Mouse (Mus musculus): ENCODE results near the gene Cenpk. TPM values are rescaled to one million over a fixed set of nuclear protein-coding genes. Genes with fewer than 3 reads are reported as not detected.
"Not testable (repeated sequence)": the region's sequence is repeated elsewhere in the genome, so short reads cannot be mapped to it uniquely, and the experiment has no call there.

Gene Cenpk
- polyA plus RNA-seq (2016; fragmentation: Nextera tagmentation; extraction: Ambion mirVana) = 52.7 and 67.9 TPM in 2 replicates

- H3K4me3 ChIP-seq = peak within 1 kb of the TSS; percentile 78
- peak; percentile 98 for DNase-seq (ENCODE audit: low spot score)
- no peaks in the 10 kb centered on the region for H3K9me3 ChIP-seq
- peaks cover 10% of the 10 kb centered on the region; the same call in 1 of the 2 replicates for H3K36me3 ChIP-seq
- peaks cover 12% of the 10 kb centered on the region for H3K4me1 ChIP-seq
- WGBS = under 1% methylated on average over 55 of the region's 55 CpGs
- no peaks in the 10 kb centered on the region for H3K27me3 ChIP-seq (ENCODE audit: insufficient read depth, poor library complexity, severe bottlenecking)
- peak within 1 kb of the TSS; percentile 97 for H3K27ac ChIP-seq
These were observed at the start of gene Cenpk, which contains the start of gene Ppwd1 for GRCm38 (mm10) chr13:104228384-104229066. TSS of gene Cenpk (plus strand) at chr13:104228611. TSS of gene Ppwd1 (minus strand) at chr13:104228843.

- under 1% methylated on average over 38 of the region's 38 CpGs for WGBS
- Histone ChIP-seq H3K36me3 (peaks cover 18% of the 10 kb centered on the region; the same call in 1 of the 2 replicates), H3K4me1 (peaks cover 14% of the 10 kb centered on the region), H3K27ac (peak within 1 kb of the TSS; percentile 93), H3K9me3 (no peaks in the 10 kb centered on the region), H3K4me3 (peak within 1 kb of the TSS; percentile 78), H3K27me3 (ENCODE audit: insufficient read depth, poor library complexity, severe bottlenecking) (no peaks in the 10 kb centered on the region)
- DNase-seq (ENCODE audit: low spot score) = peak; percentile 99
These were observed 49.7 kb upstream of the Cenpk start, which contains the start of gene Trim23 for GRCm38 (mm10) chr13:104178650-104179121. TSS of gene Trim23 (plus strand) at chr13:104178797.

GRCm38 (mm10) chr13:104179176-104179888 is 49.1 kb upstream of the Cenpk start:
- no peak for DNase-seq (ENCODE audit: low spot score)
- peaks cover 19% of the 10 kb centered on the region; the same call in 1 of the 2 replicates for H3K36me3 ChIP-seq

GRCm38 (mm10) chr13:104187357-104187756 is 41.1 kb upstream of the Cenpk start:
- Histone ChIP-seq H3K9me3 (no peaks in the 10 kb centered on the region), H3K36me3 (peaks cover 37% of the 10 kb centered on the region), H3K27ac (no peak overlapping the region), H3K27me3 (ENCODE audit: insufficient read depth, poor library complexity, severe bottlenecking) (no peaks in the 10 kb centered on the region), H3K4me3 (no peak overlapping the region), H3K4me1 (no peaks in the 10 kb centered on the region)
- 76% methylated on average over 4 of the region's 4 CpGs for WGBS
- DNase-seq (ENCODE audit: low spot score) = no peak

More at GRCm38 (mm10) chr13:104179176-104179888, 49.1 kb upstream of the Cenpk start:
- Histone ChIP-seq H3K9me3 (no peaks in the 10 kb centered on the region), H3K27ac (peak overlapping the region; percentile 93), H3K4me1 (peaks cover 14% of the 10 kb centered on the region), H3K4me3 (peak overlapping the region; percentile 78), H3K27me3 (ENCODE audit: insufficient read depth, poor library complexity, severe bottlenecking) (no peaks in the 10 kb centered on the region)
- 16% methylated on average over 13 of the region's 13 CpGs for WGBS

- H3K27me3 ChIP-seq (ENCODE audit: insufficient read depth, poor library complexity, severe bottlenecking); H3K27ac ChIP-seq; H3K4me3 ChIP-seq; DNase-seq (ENCODE audit: low spot score); H3K9me3 ChIP-seq; H3K4me1 ChIP-seq: not testable (repeated sequence)
- peaks cover 58% of the 10 kb centered on the region for H3K36me3 ChIP-seq
These were observed 32.5 kb upstream of the Cenpk start for GRCm38 (mm10) chr13:104195891-104196290.

GRCm38 (mm10) chr13:104204313-104204712 is 24.1 kb upstream of the Cenpk start:
- no peak for DNase-seq (ENCODE audit: low spot score)
- H3K27ac ChIP-seq = no peak overlapping the region
- H3K4me3 ChIP-seq = no peak overlapping the region
- WGBS = 59% methylated on average over 1 of the region's 1 CpGs
- no peaks in the 10 kb centered on the region for H3K4me1 ChIP-seq
- H3K27me3 ChIP-seq (ENCODE audit: insufficient read depth, poor library complexity, severe bottlenecking) = no peaks in the 10 kb centered on the region
- peaks cover 55% of the 10 kb centered on the region for H3K36me3 ChIP-seq
- no peaks in the 10 kb centered on the region for H3K9me3 ChIP-seq

GRCm38 (mm10) chr13:104227478-104227877 is 933 bp upstream of the Cenpk start:
- H3K4me1 ChIP-seq = peaks cover 12% of the 10 kb centered on the region
- no peaks in the 10 kb centered on the region for H3K27me3 ChIP-seq (ENCODE audit: insufficient read depth, poor library complexity, severe bottlenecking)
- 62% methylated on average over 3 of the region's 3 CpGs for WGBS
- no peak overlapping the region for H3K27ac ChIP-seq
- peak overlapping the region; percentile 78 for H3K4me3 ChIP-seq
- DNase-seq (ENCODE audit: low spot score) = no peak
- peaks cover 10% of the 10 kb centered on the region for H3K36me3 ChIP-seq
- no peaks in the 10 kb centered on the region for H3K9me3 ChIP-seq

- Histone ChIP-seq H3K9me3 (no peaks in the 10 kb centered on the region), H3K27me3 (ENCODE audit: insufficient read depth, poor library complexity, severe bottlenecking) (no peaks in the 10 kb centered on the region), H3K27ac (peak overlapping the region; percentile 97), H3K4me1 (peaks cover 12% of the 10 kb centered on the region), H3K36me3 (peaks cover 13% of the 10 kb centered on the region; the same call in 1 of the 2 replicates), H3K4me3 (peak overlapping the region; percentile 78)
- no peak for DNase-seq (ENCODE audit: low spot score)
- 12% methylated on average over 15 of the region's 15 CpGs for WGBS
These were observed 770 bp downstream of the Cenpk start for GRCm38 (mm10) chr13:104229181-104229580.

GRCm38 (mm10) chr13:104258997-104259396 is 30.6 kb downstream of the Cenpk start:
- H3K27me3 ChIP-seq (ENCODE audit: insufficient read depth, poor library complexity, severe bottlenecking) = no peaks in the 10 kb centered on the region
- 87% methylated on average over 3 of the region's 3 CpGs for WGBS

GRCm38 (mm10) chr13:104285031-104285431 is 56.6 kb downstream of the Cenpk start:
- Histone ChIP-seq H3K9me3 (no peaks in the 10 kb centered on the region), H3K27ac (no peak overlapping the region; the same call in 1 of the 2 replicates), H3K4me1 (0 out of 2 replicates have a peak, but pooled peaks cover 6% of the 10 kb centered on the region), H3K27me3 (ENCODE audit: insufficient read depth, poor library complexity, severe bottlenecking) (no peaks in the 10 kb centered on the region), H3K36me3 (no peaks in the 10 kb centered on the region), H3K4me3 (0 out of 2 replicates have a peak overlapping the region, but pooled peaks have one; percentile 67)
- DNase-seq (ENCODE audit: low spot score) = no peak
- 2% methylated on average over 2 of the region's 2 CpGs for WGBS

More at GRCm38 (mm10) chr13:104258997-104259396, 30.6 kb downstream of the Cenpk start:
- Histone ChIP-seq H3K27ac (no peak overlapping the region), H3K9me3 (no peaks in the 10 kb centered on the region), H3K4me3 (no peak overlapping the region), H3K36me3 (no peaks in the 10 kb centered on the region), H3K4me1 (no peaks in the 10 kb centered on the region)
- DNase-seq (ENCODE audit: low spot score) = no peak

- Histone ChIP-seq H3K36me3 (no peaks in the 10 kb centered on the region), H3K4me1 (0 out of 2 replicates have a peak, but pooled peaks cover 6% of the 10 kb centered on the region), H3K4me3 (peak overlapping the region; percentile 67), H3K27me3 (ENCODE audit: insufficient read depth, poor library complexity, severe bottlenecking) (no peaks in the 10 kb centered on the region), H3K9me3 (no peaks in the 10 kb centered on the region), H3K27ac (peak overlapping the region; percentile 88)
- no peak for DNase-seq (ENCODE audit: low spot score)
- 1% methylated on average over 10 of the region's 10 CpGs for WGBS
These were observed 57.4 kb downstream of the Cenpk start for GRCm38 (mm10) chr13:104285737-104286311.

- H3K27me3 ChIP-seq (ENCODE audit: insufficient read depth, poor library complexity, severe bottlenecking) = no peaks in the 10 kb centered on the region
- no peaks in the 10 kb centered on the region for H3K9me3 ChIP-seq
- H3K4me1 ChIP-seq = 0 out of 2 replicates have a peak, but pooled peaks cover 6% of the 10 kb centered on the region
- H3K4me3 ChIP-seq = peak overlapping the region; percentile 67
- H3K27ac ChIP-seq = peak overlapping the region; percentile 88
- no peaks in the 10 kb centered on the region for H3K36me3 ChIP-seq
- 1% methylated on average over 4 of the region's 4 CpGs for WGBS
- no peak for DNase-seq (ENCODE audit: low spot score)
These were observed 57.9 kb downstream of the Cenpk start for GRCm38 (mm10) chr13:104286336-104286735.

Measured in heart, embryonic 10.5 days (tissue).